24 mouse cellular contexts compared by ENCODE assay signal in genomic region chr14:18554627-18554988, GRCm38 (mm10).
DNase-seq lines count a peak whose midpoint lies in the region; ATAC-seq and TF ChIP-seq lines count a peak whose summit lies in the region.
"Had no signal": no experiment of that assay in that cellular context is flagged by ENCODE, and none has a peak within 500 bp of the region (broad histone marks: within the 10 kb centered on the region; RNA-seq: fewer than 3 reads in every experiment).

No protein-coding gene starts in this region.

- H3K4me3 ChIP-seq in hindbrain, embryonic 13.5 days, result no peak overlapping the region
- H3K4me3 ChIP-seq in hindbrain, embryonic 11.5 days (ENCODE audit: low read depth, low read length), result no peak overlapping the region
- H3K4me3 ChIP-seq in midbrain, embryonic 13.5 days (replicated peaks), result no peak overlapping the region
- no peak overlapping the region for H3K4me3 ChIP-seq in midbrain, embryonic 16.5 days (ENCODE audit: low read depth, low read length)
- no peak overlapping the region for H3K4me3 ChIP-seq in embryonic fibroblast, embryonic 13.5 days (ENCODE audit: insufficient read depth, low read length)
- no peak overlapping the region for H3K4me3 ChIP-seq in neural tube, embryonic 14.5 days (ENCODE audit: low read depth, low read length)
- H3K4me3 ChIP-seq: heart, embryonic 10.5 days; intestine, embryonic 15.5 days; limb, embryonic 13.5 days; liver, embryonic 12.5 days; stomach, embryonic 15.5 days had no signal

- H3K4me1 ChIP-seq in hindbrain, embryonic 13.5 days (replicated peaks), result peaks cover 6% of the 10 kb centered on the region
- no peaks in the 10 kb centered on the region for H3K4me1 ChIP-seq in hindbrain, embryonic 11.5 days (replicated peaks; ENCODE audit: control insufficient read depth, insufficient read depth, low read length)
- H3K4me1 ChIP-seq in midbrain, embryonic 13.5 days (replicated peaks), result peaks cover 6% of the 10 kb centered on the region
- H3K4me1 ChIP-seq in midbrain, embryonic 16.5 days (ENCODE audit: control insufficient read depth, insufficient read depth, low read length), result 0 out of 2 replicates have a peak, but pooled peaks cover 2% of the 10 kb centered on the region
- peaks cover 8% of the 10 kb centered on the region; the same call in 1 of the 2 replicates for H3K4me1 ChIP-seq in embryonic fibroblast, embryonic 13.5 days (ENCODE audit: control insufficient read depth, insufficient read depth, low read length)
- H3K4me1 ChIP-seq in neural tube, embryonic 14.5 days (ENCODE audit: control insufficient read depth, insufficient read depth, low read length), result no peaks in the 10 kb centered on the region
- H3K4me1 ChIP-seq: heart, embryonic 10.5 days; intestine, embryonic 15.5 days; liver, embryonic 12.5 days; stomach, embryonic 15.5 days had no signal

- no peak overlapping the region for H3K4me2 ChIP-seq in hindbrain, embryonic 13.5 days
- no peak overlapping the region for H3K4me2 ChIP-seq in hindbrain, embryonic 11.5 days (replicated peaks; ENCODE audit: low read depth, low read length)
- no peak overlapping the region for H3K4me2 ChIP-seq in midbrain, embryonic 13.5 days (replicated peaks)
- H3K4me2 ChIP-seq in midbrain, embryonic 16.5 days (ENCODE audit: low read length), result no peak overlapping the region
- H3K4me2 ChIP-seq in neural tube, embryonic 14.5 days (ENCODE audit: low read depth, low read length), result no peak overlapping the region
- H3K4me2 ChIP-seq: intestine, embryonic 15.5 days; limb, embryonic 13.5 days; liver, embryonic 12.5 days; stomach, embryonic 15.5 days had no signal

- no peak overlapping the region for H3K9ac ChIP-seq in hindbrain, embryonic 13.5 days
- H3K9ac ChIP-seq in hindbrain, embryonic 11.5 days (ENCODE audit: low read depth, low read length), result no peak overlapping the region
- H3K9ac ChIP-seq in midbrain, embryonic 13.5 days (replicated peaks), result no peak overlapping the region
- no peak overlapping the region for H3K9ac ChIP-seq in midbrain, embryonic 16.5 days (ENCODE audit: low read depth, low read length)
- no peak overlapping the region for H3K9ac ChIP-seq in neural tube, embryonic 14.5 days (replicated peaks; ENCODE audit: low read depth, low read length)
- H3K9ac ChIP-seq: intestine, embryonic 15.5 days; limb, embryonic 13.5 days; liver, embryonic 12.5 days; stomach, embryonic 15.5 days had no signal

- peak overlapping the region; percentile 48; the same call in 1 of the 2 replicates for H3K27ac ChIP-seq in hindbrain, embryonic 13.5 days
- H3K27ac ChIP-seq in hindbrain, embryonic 11.5 days (ENCODE audit: low read depth, low read length), result no peak overlapping the region
- H3K27ac ChIP-seq in midbrain, embryonic 13.5 days, result no peak overlapping the region
- H3K27ac ChIP-seq in midbrain, embryonic 16.5 days (ENCODE audit: low read length), result no peak overlapping the region
- peak overlapping the region; percentile 74; the same call in 1 of the 2 replicates for H3K27ac ChIP-seq in embryonic fibroblast, embryonic 13.5 days (ENCODE audit: insufficient read depth, low read length)
- H3K27ac ChIP-seq in neural tube, embryonic 14.5 days (ENCODE audit: low read depth, low read length), result peak overlapping the region; percentile 29; the same call in 1 of the 2 replicates
- H3K27ac ChIP-seq: heart, embryonic 10.5 days; intestine, embryonic 15.5 days; limb, embryonic 13.5 days; liver, embryonic 12.5 days; stomach, embryonic 15.5 days had no signal

- DNase-seq in hindbrain, embryonic 11.5 days (ENCODE audit: low spot score), result no peak
- no peak for DNase-seq in cerebellum, postnatal 10 days
- DNase-seq in testis, postnatal 10 days (ENCODE audit: low spot score), result no peak
- DNase-seq: adrenal gland, postnatal 10 days; cerebellum, adult 18-20 months; cerebellum, postnatal 25 days; gastrocnemius, postnatal 10 days; heart, postnatal 4 days; kidney, adult 8-10 months; kidney, postnatal 14 days; lung, adult 18-20 months; lung, postnatal 14 days; midbrain, embryonic 14.5 days; thymus, adult 2 months had no signal

- H3K36me3 ChIP-seq in hindbrain, embryonic 13.5 days, result no peaks in the 10 kb centered on the region
- H3K36me3 ChIP-seq in hindbrain, embryonic 11.5 days (ENCODE audit: control insufficient read depth, insufficient read depth, low read length), result no peaks in the 10 kb centered on the region
- no peaks in the 10 kb centered on the region for H3K36me3 ChIP-seq in midbrain, embryonic 13.5 days
- H3K36me3 ChIP-seq in midbrain, embryonic 16.5 days (ENCODE audit: control insufficient read depth, insufficient read depth, low read length), result no peaks in the 10 kb centered on the region
- no peaks in the 10 kb centered on the region for H3K36me3 ChIP-seq in neural tube, embryonic 14.5 days (ENCODE audit: control insufficient read depth, insufficient read depth, low read length)
- H3K36me3 ChIP-seq: heart, embryonic 10.5 days; intestine, embryonic 15.5 days; limb, embryonic 13.5 days; liver, embryonic 12.5 days; stomach, embryonic 15.5 days had no signal

- 69% methylated on average over 2 of the region's 2 CpGs for WGBS in hindbrain, embryonic 13.5 days
- 88% methylated on average over 2 of the region's 2 CpGs for WGBS in hindbrain, embryonic 11.5 days
- 61% methylated on average over 2 of the region's 2 CpGs for WGBS in midbrain, embryonic 13.5 days
- WGBS in midbrain, embryonic 16.5 days, result 54% methylated on average over 2 of the region's 2 CpGs
- 57% methylated on average over 2 of the region's 2 CpGs for WGBS in neural tube, embryonic 14.5 days

- ATAC-seq in hindbrain, embryonic 13.5 days (ENCODE audit: low FRiP score), result peak; percentile 60
- no peak for ATAC-seq in hindbrain, embryonic 11.5 days (ENCODE audit: low FRiP score)
- peak; percentile 58 for ATAC-seq in midbrain, embryonic 13.5 days
- no peak for ATAC-seq in midbrain, embryonic 16.5 days
- peak; percentile 41 for ATAC-seq in neural tube, embryonic 14.5 days (ENCODE audit: low read depth)
- ATAC-seq: intestine, embryonic 15.5 days; liver, embryonic 12.5 days had no signal

- no peaks in the 10 kb centered on the region for H3K27me3 ChIP-seq in hindbrain, embryonic 13.5 days
- no peaks in the 10 kb centered on the region for H3K27me3 ChIP-seq in hindbrain, embryonic 11.5 days (ENCODE audit: control insufficient read depth, insufficient read depth, low read length)
- no peaks in the 10 kb centered on the region for H3K27me3 ChIP-seq in midbrain, embryonic 13.5 days
- no peaks in the 10 kb centered on the region for H3K27me3 ChIP-seq in midbrain, embryonic 16.5 days (ENCODE audit: control insufficient read depth, insufficient read depth, low read depth, low read length)
- H3K27me3 ChIP-seq in neural tube, embryonic 14.5 days (ENCODE audit: control insufficient read depth, insufficient read depth, low read length), result no peaks in the 10 kb centered on the region
- H3K27me3 ChIP-seq: intestine, embryonic 15.5 days; limb, embryonic 13.5 days; liver, embryonic 12.5 days; stomach, embryonic 15.5 days had no signal

- no peak for TF ChIP-seq POLR2A in embryonic fibroblast, embryonic 13.5 days (IDR thresholded peaks at IDR 0.05; ENCODE audit: low read depth, low read length)

- no peaks in the 10 kb centered on the region for H3K9me3 ChIP-seq in hindbrain, embryonic 13.5 days
- no peaks in the 10 kb centered on the region for H3K9me3 ChIP-seq in hindbrain, embryonic 11.5 days (ENCODE audit: control insufficient read depth, low read length)
- no peaks in the 10 kb centered on the region for H3K9me3 ChIP-seq in midbrain, embryonic 13.5 days
- no peaks in the 10 kb centered on the region for H3K9me3 ChIP-seq in midbrain, embryonic 16.5 days (replicated peaks; ENCODE audit: control insufficient read depth, low read length, poor library complexity, severe bottlenecking)
- H3K9me3 ChIP-seq in neural tube, embryonic 14.5 days (ENCODE audit: control insufficient read depth, low read length), result no peaks in the 10 kb centered on the region
- H3K9me3 ChIP-seq: heart, embryonic 10.5 days; intestine, embryonic 15.5 days; limb, embryonic 13.5 days; liver, embryonic 12.5 days; stomach, embryonic 15.5 days had no signal

- no peak for TF ChIP-seq CTCF in embryonic fibroblast, embryonic 13.5 days (IDR thresholded peaks at IDR 0.05; ENCODE audit: borderline replicate concordance, insufficient read depth, low read length)

Comparison
In these comparisons a context has a peak if more than half of its experiments do, and no peak if none do; other contexts are left out.
1. ATAC-seq: peak in hindbrain, embryonic 13.5 days (single experiment), midbrain, embryonic 13.5 days (single experiment) and neural tube, embryonic 14.5 days (single experiment); none in hindbrain, embryonic 11.5 days (single experiment) and midbrain, embryonic 16.5 days (single experiment).
2. H3K27ac ChIP-seq: peak in hindbrain, embryonic 13.5 days (single experiment), embryonic fibroblast, embryonic 13.5 days (single experiment) and neural tube, embryonic 14.5 days (single experiment); none in hindbrain, embryonic 11.5 days (single experiment), midbrain, embryonic 13.5 days (single experiment) and midbrain, embryonic 16.5 days (single experiment).